Mouse (Mus musculus) right cerebral cortex, postnatal 14 days (tissue): ENCODE measurements around the gene Akap1.

ENCODE experiments used
- DNase-seq: peaks from one replicate; pipeline ENCODE4 v3.0.0; 2022

Gene Akap1

GRCm38 (mm10) chr11:88873667-88874030 is 9.3 kb upstream of the Akap1 start:
- peak; percentile 37 for DNase-seq

- DNase-seq: no peak
Observed at GRCm38 (mm10) chr11:88873027-88873666, 8.8 kb upstream of the Akap1 start.

GRCm38 (mm10) chr11:88869443-88869842 is 5.1 kb upstream of the Akap1 start:
- no peak for DNase-seq

GRCm38 (mm10) chr11:88863904-88864457 is 405 bp downstream of the Akap1 start:
- peak; percentile 54 for DNase-seq

- DNase-seq: no peak
Observed at GRCm38 (mm10) chr11:88863071-88863903, 1.1 kb downstream of the Akap1 start.

GRCm38 (mm10) chr11:88862355-88862754 is 2.0 kb downstream of the Akap1 start:
- no peak for DNase-seq

GRCm38 (mm10) chr11:88861060-88861459 is 3.3 kb downstream of the Akap1 start:
- DNase-seq: no peak

- no peak for DNase-seq
Observed at GRCm38 (mm10) chr11:88860641-88861040, 3.7 kb downstream of the Akap1 start.

- DNase-seq: no peak
Observed at GRCm38 (mm10) chr11:88857311-88858005, 6.9 kb downstream of the Akap1 start.

GRCm38 (mm10) chr11:88856383-88856782 is 8.0 kb downstream of the Akap1 start:
- no peak for DNase-seq

- DNase-seq: peak; percentile 41
Observed at GRCm38 (mm10) chr11:88855795-88856194, 8.6 kb downstream of the Akap1 start.

- DNase-seq: no peak
Observed at GRCm38 (mm10) chr11:88853588-88853987, 10.8 kb downstream of the Akap1 start.

- no peak for DNase-seq
Observed at GRCm38 (mm10) chr11:88852806-88853205, 11.6 kb downstream of the Akap1 start.

GRCm38 (mm10) chr11:88851049-88851825 is 13.1 kb downstream of the Akap1 start:
- DNase-seq: no peak

- no peak for DNase-seq
Observed at GRCm38 (mm10) chr11:88849732-88850131, 14.7 kb downstream of the Akap1 start.

- DNase-seq: peak; percentile 76
Observed at GRCm38 (mm10) chr11:88849284-88849683, 15.1 kb downstream of the Akap1 start.

GRCm38 (mm10) chr11:88848590-88848989 is 15.8 kb downstream of the Akap1 start:
- DNase-seq: peak; percentile 33

- DNase-seq: no peak
Observed at GRCm38 (mm10) chr11:88847281-88848006, 16.9 kb downstream of the Akap1 start.

GRCm38 (mm10) chr11:88844384-88844783 is 20.0 kb downstream of the Akap1 start:
- DNase-seq: no peak

- DNase-seq: no peak
Observed at GRCm38 (mm10) chr11:88843305-88843704, 21.1 kb downstream of the Akap1 start.

GRCm38 (mm10) chr11:88842315-88842975 is 21.9 kb downstream of the Akap1 start:
- no peak for DNase-seq
